Mouse (Mus musculus) heart, postnatal 0 days (tissue): ENCODE data around the gene Galntl6.

Experiments
- CTCF ChIP-seq: IDR thresholded peaks from 2 replicates; pipeline ENCODE4 v1.5.1; 2016; ENCODE audit warnings: antibody characterized with exemption, control low read depth, low read depth
- EP300 ChIP-seq: IDR thresholded peaks from 2 replicates; pipeline ENCODE4 v1.6.1; 2016; ENCODE audit warnings: antibody characterized with exemption, low read depth

GRCm38 (mm10) chr8:58372389-58372788 lies 540.1 kb downstream of the Galntl6 start:
- TF ChIP-seq CTCF (no peak), EP300 (no peak)
